Mouse (Mus musculus) liver, embryonic 12.5 days (tissue): ENCODE measurements at regions not wholly inside any gene's neighbourhood (a gene's known extent, or its start where the extent isn't known, plus 50 kb on each side); places are given as distances from the start of the nearest gene placed in this dataset.
A peak's percentile ranks its signal among the peaks of the same experiment; 100 is the strongest.

ENCODE experiments used
- ATAC-seq: fragments of 200-750 bp; cut with Nextera tagmentation; 2 replicates; pipeline ENCODE4 v1.8.0; 2017; ENCODE audit warnings: moderate number of reproducible peaks, mild to moderate bottlenecking, moderate library complexity
- H3K27ac ChIP-seq: fragments of 300-500 bp; sonication (generic); 2 replicates; pipeline ENCODE4 v1.5.1; 2016; ENCODE audit warnings: mild to moderate bottlenecking
- H3K27me3 ChIP-seq: fragments of 300-500 bp; sonication (generic); replicated peaks from 2 replicates; pipeline ENCODE4 v1.6.1; 2016; ENCODE audit warnings: mild to moderate bottlenecking, moderate library complexity
- H3K36me3 ChIP-seq: fragments of 300-500 bp; sonication (generic); 2 replicates; pipeline ENCODE4 v1.6.1; 2016; ENCODE audit warnings: mild to moderate bottlenecking, moderate library complexity
- H3K4me1 ChIP-seq: fragments of 300-500 bp; sonication (generic); 2 replicates; pipeline ENCODE4 v1.6.1; 2016
- H3K4me2 ChIP-seq: fragments of 300-500 bp; sonication (generic); 2 replicates; pipeline ENCODE4 v1.6.1; 2016; ENCODE audit warnings: mild to moderate bottlenecking, moderate library complexity
- H3K4me3 ChIP-seq: fragments of 300-500 bp; sonication (generic); 2 replicates; pipeline ENCODE4 v1.5.1; 2016; ENCODE audit warnings: mild to moderate bottlenecking, moderate library complexity
- H3K9ac ChIP-seq: fragments of 300-500 bp; sonication (generic); 2 replicates; pipeline ENCODE4 v1.6.1; 2016; ENCODE audit warnings: mild to moderate bottlenecking, moderate library complexity
- H3K9me3 ChIP-seq: fragments of 300-500 bp; sonication (generic); replicated peaks from 2 replicates; pipeline ENCODE4 v1.6.1; 2016; ENCODE audit warnings: mild to moderate bottlenecking, moderate library complexity
- WGBS: fragments of 180-500 bp; shearing (Covaris S2); methylation state at CpG from one replicate; pipeline ENCODE4 v1.1.7; 2016; ENCODE audit not compliant: insufficient replicate concordance; 5-methylcytosine and 5-hydroxymethylcytosine counted together

DNA sequence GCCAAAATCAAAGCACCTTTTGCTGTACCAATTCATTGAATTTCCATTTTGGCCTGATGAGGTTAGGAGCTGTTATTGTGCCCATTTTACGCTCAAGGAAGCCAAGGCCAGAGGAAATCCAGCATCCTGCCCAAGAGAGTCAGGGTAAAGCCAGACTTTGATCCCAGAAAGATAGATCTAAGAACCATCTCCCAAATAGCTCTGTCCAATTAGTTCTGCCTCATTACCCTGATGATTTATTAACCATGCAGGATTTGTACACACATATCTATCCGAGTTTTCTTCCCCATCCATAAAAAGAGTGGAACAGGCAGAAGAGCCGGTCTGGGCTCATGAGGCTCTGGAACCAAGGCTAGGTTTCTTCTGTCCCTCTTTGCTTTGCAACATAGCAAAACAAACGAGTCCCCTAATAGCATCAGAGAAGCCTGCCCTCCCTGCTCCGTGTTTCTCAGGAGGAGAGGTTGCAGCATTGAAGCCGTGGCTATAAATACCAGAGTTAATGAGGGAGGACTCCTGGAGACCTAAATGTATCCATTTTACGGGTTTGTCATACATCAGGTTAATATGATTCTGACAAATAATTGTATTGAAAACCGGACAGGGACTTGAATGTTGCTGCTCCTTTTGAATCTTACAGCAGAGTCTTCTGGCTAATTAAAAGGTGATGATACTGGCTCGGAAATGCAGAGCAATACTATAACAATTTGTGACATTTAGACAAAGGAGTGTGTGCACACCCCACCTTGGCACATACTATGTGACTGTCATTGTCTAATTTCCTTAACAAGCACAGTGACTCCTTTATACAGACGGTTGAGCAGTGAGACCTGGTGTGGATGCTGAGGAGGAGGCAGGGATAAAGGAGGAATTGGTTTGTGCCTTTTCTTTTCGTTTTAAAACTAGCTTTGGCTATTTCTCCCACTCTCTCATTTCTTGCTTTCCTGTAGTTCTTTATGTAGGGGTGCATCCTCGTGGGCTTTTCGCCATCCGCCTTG, 185.0 kb downstream of the Cd47 start:
- Histone ChIP-seq H3K9me3 (no peaks in the 10 kb centered on the region), H3K9ac (no peak overlapping the region), H3K4me2 (no peak overlapping the region), H3K4me1 (peaks cover 8% of the 10 kb centered on the region; the same call in 1 of the 2 replicates), H3K4me3 (no peak overlapping the region), H3K27me3 (no peaks in the 10 kb centered on the region), H3K27ac (no peak overlapping the region), H3K36me3 (no peaks in the 10 kb centered on the region)
- ATAC-seq: no peak
- WGBS: 64% methylated on average over 14 of the region's 14 CpGs

DNA sequence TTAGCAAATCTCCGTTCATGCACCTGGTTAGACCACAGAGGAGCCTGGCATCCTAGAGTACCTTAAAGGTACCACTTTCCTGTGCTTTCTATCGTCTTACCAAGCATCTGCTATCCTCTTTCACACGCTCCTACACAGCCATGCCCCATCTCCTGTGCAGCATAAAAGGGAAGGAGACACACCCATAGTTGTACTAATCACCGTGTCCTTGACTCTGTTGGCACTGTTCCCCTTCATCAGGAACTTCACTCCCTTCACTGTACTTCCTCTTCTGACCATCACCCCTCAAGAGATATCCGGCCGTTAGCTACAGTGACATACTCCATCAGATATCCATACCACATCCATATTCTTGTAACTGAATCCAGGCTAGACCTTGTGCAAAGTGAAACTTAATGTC, 186.6 kb downstream of the Cd47 start:
- H3K9me3 ChIP-seq: no peaks in the 10 kb centered on the region
- peak; percentile 44; the same call in 1 of the 2 replicates for ATAC-seq
- no peak overlapping the region for H3K27ac ChIP-seq
- H3K36me3 ChIP-seq: no peaks in the 10 kb centered on the region
- no peak overlapping the region for H3K4me2 ChIP-seq
- peaks cover 8% of the 10 kb centered on the region; the same call in 1 of the 2 replicates for H3K4me1 ChIP-seq
- H3K9ac ChIP-seq: no peak overlapping the region
- WGBS: 22% methylated on average over 6 of the region's 6 CpGs
- H3K4me3 ChIP-seq: no peak overlapping the region
- H3K27me3 ChIP-seq: no peaks in the 10 kb centered on the region

DNA sequence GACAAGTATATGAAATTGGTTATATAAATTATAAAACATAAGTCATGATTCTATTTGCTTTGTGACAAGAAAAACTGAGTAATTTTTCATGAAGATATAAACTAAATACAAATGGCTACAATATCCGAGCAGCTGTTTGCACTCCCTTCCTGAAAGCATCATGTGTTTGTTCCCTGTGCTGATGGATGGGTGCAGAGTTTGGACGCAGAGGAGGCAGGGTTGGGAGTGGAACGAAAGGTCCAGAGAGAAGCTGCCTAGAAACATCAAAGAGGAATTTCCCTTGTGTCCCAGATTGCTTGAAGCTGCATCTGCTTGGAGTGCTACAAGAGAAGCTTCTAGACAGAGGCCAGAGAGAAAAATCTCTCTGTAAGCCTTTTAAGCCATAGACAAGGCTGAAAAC, 195.5 kb downstream of the Cd47 start:
- H3K27ac ChIP-seq: no peak overlapping the region
- H3K9me3 ChIP-seq: no peaks in the 10 kb centered on the region
- WGBS: 63% methylated on average over 3 of the region's 3 CpGs
- no peaks in the 10 kb centered on the region for H3K4me1 ChIP-seq
- no peak overlapping the region for H3K4me2 ChIP-seq
- no peak for ATAC-seq
- no peaks in the 10 kb centered on the region for H3K36me3 ChIP-seq
- H3K4me3 ChIP-seq: no peak overlapping the region
- H3K9ac ChIP-seq: no peak overlapping the region
- H3K27me3 ChIP-seq: no peaks in the 10 kb centered on the region

DNA sequence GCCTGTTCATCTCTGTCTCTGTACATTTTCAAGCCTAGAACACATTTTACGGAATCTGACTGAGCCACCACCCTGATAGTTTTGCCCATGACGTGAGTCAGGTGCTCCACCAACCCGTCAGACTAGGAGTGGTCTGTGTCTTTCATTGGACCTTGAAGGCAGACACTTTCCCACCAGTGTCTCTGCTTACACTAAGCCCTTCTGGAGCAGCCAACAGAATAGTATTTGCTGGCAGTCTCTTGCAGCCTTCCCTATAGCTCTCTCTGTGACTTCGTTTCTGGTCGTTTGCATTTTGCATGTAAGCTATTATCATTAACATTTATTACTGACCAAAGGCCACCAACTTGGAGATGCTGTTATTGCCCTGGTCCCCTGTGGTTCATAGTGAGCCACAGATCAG, 196.3 kb downstream of the Cd47 start:
- Histone ChIP-seq H3K4me1 (no peaks in the 10 kb centered on the region), H3K27ac (no peak overlapping the region), H3K9me3 (no peaks in the 10 kb centered on the region), H3K4me2 (no peak overlapping the region), H3K4me3 (no peak overlapping the region), H3K36me3 (no peaks in the 10 kb centered on the region), H3K9ac (no peak overlapping the region), H3K27me3 (no peaks in the 10 kb centered on the region)
- 69% methylated on average over 5 of the region's 5 CpGs for WGBS
- ATAC-seq: no peak

DNA sequence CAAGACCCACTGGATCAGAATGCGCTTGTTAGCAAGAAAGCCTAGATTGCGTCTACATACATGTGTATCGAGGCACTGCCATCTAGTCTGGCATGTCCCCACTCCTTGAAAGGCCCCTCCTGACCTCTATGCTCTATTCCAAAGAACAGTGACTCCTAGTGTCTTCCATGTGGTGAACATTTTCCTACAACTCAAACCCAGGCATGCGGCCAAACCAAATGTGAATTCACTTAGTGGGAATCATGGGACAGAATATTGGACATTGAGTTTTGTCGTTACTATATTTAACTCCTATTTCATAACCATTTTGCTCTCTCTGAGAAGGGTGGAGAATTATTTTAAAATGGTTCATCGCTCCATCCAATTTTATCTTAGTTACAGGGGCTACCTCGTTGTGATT, 196.7 kb downstream of the Cd47 start:
- Histone ChIP-seq H3K27me3 (no peaks in the 10 kb centered on the region), H3K4me2 (no peak overlapping the region), H3K27ac (no peak overlapping the region), H3K9me3 (no peaks in the 10 kb centered on the region), H3K4me3 (no peak overlapping the region), H3K36me3 (no peaks in the 10 kb centered on the region), H3K4me1 (no peaks in the 10 kb centered on the region), H3K9ac (no peak overlapping the region)
- WGBS: 84% methylated on average over 7 of the region's 7 CpGs
- no peak for ATAC-seq

DNA sequence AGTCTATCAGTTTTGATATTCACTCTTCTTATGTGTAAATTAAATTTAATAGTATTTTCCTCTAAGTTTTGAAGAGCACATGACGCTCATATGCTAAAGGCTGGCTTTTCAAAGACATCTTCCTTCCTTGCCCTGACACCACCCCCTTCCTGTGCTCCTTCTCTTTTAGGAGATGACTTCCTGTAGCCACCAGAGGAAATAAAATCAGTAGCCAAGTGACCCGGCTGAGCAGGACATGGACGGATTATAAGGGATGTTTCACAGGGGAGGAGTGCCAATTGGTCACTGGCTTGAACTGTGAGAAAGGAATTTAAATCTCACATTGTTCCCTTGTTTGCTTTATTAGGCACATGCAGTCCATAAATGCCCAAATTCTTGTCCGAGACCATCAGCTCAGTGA, 200.5 kb downstream of the Cd47 start:
- no peaks in the 10 kb centered on the region for H3K27me3 ChIP-seq
- ATAC-seq: no peak
- H3K9me3 ChIP-seq: no peaks in the 10 kb centered on the region
- H3K9ac ChIP-seq: no peak overlapping the region
- WGBS: 47% methylated on average over 4 of the region's 4 CpGs
- H3K4me2 ChIP-seq: no peak overlapping the region
- no peaks in the 10 kb centered on the region for H3K4me1 ChIP-seq
- no peaks in the 10 kb centered on the region for H3K36me3 ChIP-seq
- H3K27ac ChIP-seq: no peak overlapping the region
- no peak overlapping the region for H3K4me3 ChIP-seq

DNA sequence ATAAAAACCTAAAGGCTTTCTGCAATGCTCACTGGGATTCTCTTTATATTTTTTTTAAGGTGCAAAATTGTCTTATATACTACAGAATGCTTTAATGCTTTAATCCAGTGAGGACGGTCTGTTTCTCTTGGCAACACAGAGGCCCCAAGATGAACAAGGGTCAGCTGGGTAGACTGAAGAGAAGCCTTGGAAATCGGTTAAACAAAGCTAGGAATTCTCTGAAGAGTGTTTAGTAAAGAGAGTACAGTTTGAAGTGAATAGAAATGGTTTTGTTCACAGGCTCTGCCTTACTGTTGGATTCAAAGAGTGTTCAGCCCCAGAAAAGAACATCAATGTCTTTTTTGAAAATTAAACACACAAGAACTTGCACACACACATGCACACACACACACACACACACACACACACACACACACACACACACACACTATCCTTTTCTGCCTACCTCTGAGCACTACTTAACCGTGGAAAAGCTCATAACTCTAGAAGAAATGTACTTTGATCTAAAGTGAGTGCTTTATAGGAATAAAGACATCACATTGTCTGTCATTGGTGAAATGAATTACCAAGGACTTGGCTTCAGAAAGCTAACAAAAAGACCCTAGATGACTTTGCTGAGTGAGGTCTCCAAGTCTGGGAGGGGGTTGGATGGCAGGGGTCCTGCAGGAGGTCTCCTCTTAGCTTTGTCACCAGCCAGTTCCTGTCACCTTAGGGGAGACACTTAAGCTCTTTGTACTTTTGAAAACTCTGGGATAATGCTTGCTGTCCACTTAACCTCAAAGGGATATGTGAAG, 201.5 kb downstream of the Cd47 start:
- Histone ChIP-seq H3K27me3 (no peaks in the 10 kb centered on the region), H3K4me2 (no peak overlapping the region), H3K4me1 (no peaks in the 10 kb centered on the region), H3K27ac (no peak overlapping the region), H3K36me3 (no peaks in the 10 kb centered on the region), H3K9me3 (no peaks in the 10 kb centered on the region), H3K4me3 (no peak overlapping the region), H3K9ac (no peak overlapping the region)
- 62% methylated on average over 3 of the region's 3 CpGs for WGBS
- no peak for ATAC-seq

DNA sequence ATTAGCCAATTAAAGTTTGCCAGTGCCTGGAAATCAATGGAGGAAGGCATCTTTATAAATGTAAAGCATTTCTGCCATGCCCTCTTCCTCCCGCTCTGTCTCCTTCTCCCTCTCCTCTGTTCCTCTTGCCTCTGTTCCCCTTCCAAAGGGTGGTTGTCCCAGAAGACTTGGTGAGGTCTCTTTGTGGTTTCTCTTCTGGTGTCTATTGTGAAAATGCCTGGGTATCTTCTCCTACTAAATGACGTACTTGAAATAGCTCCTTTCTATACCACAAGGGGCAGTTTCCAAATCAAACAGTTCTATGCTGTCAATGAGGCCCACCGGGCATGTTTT, 202.1 kb downstream of the Cd47 start:
- no peaks in the 10 kb centered on the region for H3K4me1 ChIP-seq
- no peak overlapping the region for H3K27ac ChIP-seq
- no peaks in the 10 kb centered on the region for H3K9me3 ChIP-seq
- no peaks in the 10 kb centered on the region for H3K27me3 ChIP-seq
- no peak overlapping the region for H3K4me3 ChIP-seq
- H3K9ac ChIP-seq: no peak overlapping the region
- ATAC-seq: no peak
- no peaks in the 10 kb centered on the region for H3K36me3 ChIP-seq
- 54% methylated on average over 3 of the region's 3 CpGs for WGBS
- no peak overlapping the region for H3K4me2 ChIP-seq

DNA sequence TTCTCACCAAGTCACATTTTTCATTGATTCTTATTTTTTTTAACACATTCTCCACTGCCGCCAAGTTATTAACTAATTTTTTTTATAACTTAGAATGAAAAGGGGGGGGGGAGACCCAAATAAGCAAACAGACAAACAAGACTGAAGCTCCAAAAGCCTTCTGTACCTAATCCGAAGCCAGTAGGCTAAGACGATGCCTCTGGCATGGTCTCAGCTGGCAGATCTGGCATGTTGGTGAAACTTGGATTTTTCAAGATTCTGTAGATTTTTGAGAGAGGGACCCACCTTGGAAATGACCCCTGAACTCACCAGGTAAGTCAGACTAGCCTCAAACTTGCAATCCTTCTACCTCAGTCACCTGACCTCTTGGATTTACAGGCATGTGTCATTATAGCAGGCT, 208.7 kb downstream of the Cd47 start:
- WGBS: 74% methylated on average over 3 of the region's 3 CpGs
- no peak overlapping the region for H3K27ac ChIP-seq

DNA sequence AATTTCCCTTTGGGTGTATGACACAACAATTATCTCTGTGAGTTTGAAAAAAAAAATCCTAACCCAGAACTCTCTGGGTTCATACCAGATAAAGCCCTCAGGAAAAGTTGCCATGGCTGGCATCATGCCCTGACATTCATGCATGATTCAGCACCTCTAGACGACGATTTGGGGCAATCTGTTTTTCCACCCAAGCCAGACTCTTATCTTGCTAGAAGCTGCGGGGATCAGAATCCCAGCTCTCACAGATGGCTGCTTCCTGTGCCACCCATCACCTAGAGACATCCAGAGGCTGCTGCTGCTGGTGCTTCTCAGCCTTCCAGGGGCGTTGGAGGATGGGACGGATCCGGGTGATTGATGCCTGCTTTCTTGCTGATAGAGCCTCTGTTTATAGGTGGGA, 209.2 kb downstream of the Cd47 start:
- H3K27ac ChIP-seq: no peak overlapping the region
- no peaks in the 10 kb centered on the region; the same call in 1 of the 2 replicates for H3K27me3 ChIP-seq
- H3K4me2 ChIP-seq: no peak overlapping the region
- 0 out of 2 replicates have a peak, but pooled peaks cover 3% of the 10 kb centered on the region for H3K4me1 ChIP-seq
- no peak for ATAC-seq
- H3K36me3 ChIP-seq: no peaks in the 10 kb centered on the region
- no peaks in the 10 kb centered on the region for H3K9me3 ChIP-seq
- no peak overlapping the region for H3K4me3 ChIP-seq
- no peak overlapping the region for H3K9ac ChIP-seq
- WGBS: 12% methylated on average over 6 of the region's 6 CpGs

More for the DNA sequence above, 208.7 kb downstream of the Cd47 start:
- no peak for ATAC-seq
- Histone ChIP-seq H3K4me1 (0 out of 2 replicates have a peak, but pooled peaks cover 3% of the 10 kb centered on the region), H3K27me3 (no peaks in the 10 kb centered on the region; the same call in 1 of the 2 replicates), H3K9ac (no peak overlapping the region), H3K4me2 (no peak overlapping the region), H3K36me3 (no peaks in the 10 kb centered on the region), H3K9me3 (no peaks in the 10 kb centered on the region), H3K4me3 (no peak overlapping the region)

DNA sequence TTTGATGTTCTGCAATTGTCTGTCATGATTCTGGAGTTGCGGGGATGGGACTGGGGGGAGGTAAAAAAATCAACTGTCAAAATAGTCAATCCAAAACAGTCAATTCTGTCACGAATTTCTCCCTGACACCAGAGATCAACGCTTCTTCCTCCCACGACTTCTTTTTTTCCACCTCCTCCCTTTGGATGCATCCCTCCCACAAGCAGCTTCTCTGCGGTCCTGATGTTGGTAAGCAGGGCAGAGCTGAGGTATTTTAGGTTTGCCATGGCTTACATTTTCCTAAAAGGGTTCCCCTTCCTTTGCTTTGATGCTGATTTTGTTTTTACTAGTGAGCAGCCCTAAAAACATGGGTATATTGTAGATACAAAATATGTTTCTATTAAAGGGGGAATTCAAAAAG, 209.7 kb downstream of the Cd47 start:
- Histone ChIP-seq H3K27me3 (no peaks in the 10 kb centered on the region; the same call in 1 of the 2 replicates), H3K9ac (no peak overlapping the region), H3K9me3 (no peaks in the 10 kb centered on the region), H3K4me2 (no peak overlapping the region), H3K36me3 (no peaks in the 10 kb centered on the region), H3K4me1 (0 out of 2 replicates have a peak, but pooled peaks cover 3% of the 10 kb centered on the region), H3K4me3 (no peak overlapping the region), H3K27ac (no peak overlapping the region)
- 45% methylated on average over 5 of the region's 5 CpGs for WGBS
- no peak for ATAC-seq

DNA sequence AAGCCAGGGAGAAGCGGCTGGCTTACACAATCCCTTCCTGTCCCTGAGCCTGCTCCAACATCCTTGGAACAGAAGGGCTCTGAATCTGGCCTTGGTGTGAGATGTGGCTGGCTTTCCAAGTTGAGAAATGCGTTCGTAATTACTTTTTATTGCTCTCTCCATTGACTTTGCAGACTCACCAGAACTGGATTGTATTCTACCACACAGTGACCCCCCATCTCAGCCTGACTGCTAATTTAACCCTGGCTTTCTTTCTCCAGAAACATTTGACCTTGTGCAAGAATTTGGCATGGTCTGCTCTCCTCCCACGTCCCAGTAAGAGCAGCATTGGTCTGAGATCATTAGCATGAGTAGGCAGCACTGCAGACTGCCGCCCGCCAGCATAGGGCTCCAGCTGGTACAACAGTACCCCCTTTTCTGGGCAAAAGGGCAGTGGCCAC, 210.2 kb downstream of the Cd47 start:
- no peak for ATAC-seq
- Histone ChIP-seq H3K4me2 (no peak overlapping the region), H3K27me3 (no peaks in the 10 kb centered on the region; the same call in 1 of the 2 replicates), H3K27ac (no peak overlapping the region), H3K4me1 (0 out of 2 replicates have a peak, but pooled peaks cover 3% of the 10 kb centered on the region), H3K9me3 (no peaks in the 10 kb centered on the region), H3K36me3 (no peaks in the 10 kb centered on the region), H3K9ac (no peak overlapping the region), H3K4me3 (no peak overlapping the region)
- WGBS: 70% methylated on average over 6 of the region's 6 CpGs
